Mouse (Mus musculus) stomach, postnatal 0 days (tissue): Measurements from ENCODE around the gene H2afv.

Experiments
- CTCF ChIP-seq: IDR thresholded peaks from 2 replicates; pipeline ENCODE4 v1.5.1; 2016; ENCODE audit warnings: antibody characterized with exemption, low read depth, mild to moderate bottlenecking, moderate library complexity
- EP300 ChIP-seq: optimal IDR thresholded peaks from 2 replicates; pipeline ENCODE3; 2016; ENCODE audit warnings: antibody characterized with exemption

GRCm38 (mm10) chr11:6380916-6381315, 63.3 kb downstream of the H2afv start:
- TF ChIP-seq CTCF (no peak), EP300 (no peak)
